Mouse (Mus musculus) olfactory bulb, adult 2 months (tissue): ENCODE data around the gene Ldhd.

ENCODE experiments used
- CTCF ChIP-seq: fragments of 200-500 bp; IDR thresholded peaks from 2 replicates; pipeline ENCODE4 v1.5.1; 2012; ENCODE audit warnings: low read depth, mild to moderate bottlenecking, low read length, moderate library complexity; ENCODE audit not compliant: insufficient read depth
- POLR2A ChIP-seq: fragments of 200-500 bp; IDR thresholded peaks from 2 replicates; pipeline ENCODE4 v1.6.1; 2012; ENCODE audit warnings: mild to moderate bottlenecking, low read depth, low read length, moderate library complexity; ENCODE audit not compliant: insufficient read depth

DNA sequence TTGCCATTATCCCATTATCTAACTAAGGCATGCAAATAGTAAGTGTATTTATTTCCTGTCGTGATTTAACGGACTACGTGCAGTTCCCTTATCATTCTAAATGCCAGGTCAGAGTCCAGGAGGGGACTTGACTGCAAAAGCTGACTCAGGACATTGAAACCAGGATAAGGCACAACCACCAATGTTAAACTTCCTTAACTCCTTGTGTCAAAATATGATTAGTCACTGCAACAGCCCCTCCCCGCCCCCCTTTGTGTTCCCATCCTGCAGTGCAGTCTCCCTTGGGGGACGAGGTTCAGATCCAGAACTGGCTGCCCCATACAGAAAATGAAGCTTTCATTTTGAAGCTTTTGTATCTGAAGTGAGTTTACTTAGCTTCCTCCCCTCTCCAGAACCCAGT lies 12.3 kb upstream of the Ldhd start:
- TF ChIP-seq CTCF (no peak), POLR2A (no peak)
